Mouse (Mus musculus): ENCODE data around the gene Galnt9.

Gene Galnt9

GRCm38 (mm10) chr5:110629525-110630120 is 85.5 kb downstream of the Galnt9 start:
- DNase-seq (ENCODE audit: low read depth, low spot score) = no peak

GRCm38 (mm10) chr5:110635951-110636707 is 92.0 kb downstream of the Galnt9 start:
- DNase-seq (ENCODE audit: low read depth, low spot score) = peak; percentile 58

DNA sequence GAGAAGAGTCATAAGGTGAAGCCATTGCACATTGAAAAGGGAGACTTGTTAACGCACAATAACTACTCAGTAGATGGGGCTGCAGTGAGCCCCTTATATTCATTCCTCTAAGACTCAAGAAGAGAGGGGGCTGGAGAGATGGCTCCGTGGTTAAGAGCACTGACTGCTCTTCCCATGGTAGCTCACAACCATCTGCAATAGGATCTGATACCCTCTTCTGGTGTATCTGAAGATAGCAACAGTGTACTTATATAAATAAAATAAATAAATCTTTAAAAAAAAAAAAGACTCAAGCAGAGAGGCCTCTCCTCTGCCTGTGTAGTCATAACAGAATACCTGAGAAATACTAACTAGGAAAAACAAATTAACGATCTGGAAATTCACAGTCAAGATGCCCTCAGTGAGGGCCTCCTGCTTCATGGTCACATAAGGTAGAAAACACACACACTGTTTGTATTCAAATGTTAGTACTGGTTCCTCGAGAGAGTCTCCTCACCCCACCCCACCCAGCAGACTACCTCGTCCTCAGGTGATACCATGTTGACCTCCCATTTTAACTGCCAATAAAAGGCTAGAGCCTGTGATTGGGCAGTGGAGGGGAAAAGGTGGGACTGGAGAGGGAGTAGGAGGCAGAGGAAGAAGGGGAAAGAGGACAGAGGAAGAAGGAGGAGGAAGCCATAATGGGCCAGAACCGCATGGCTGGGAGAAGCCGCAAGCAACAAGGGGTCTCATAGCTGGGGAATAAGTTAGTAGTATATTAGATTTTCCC is 94.3 kb downstream of the Galnt9 start:
- no peak for DNase-seq (ENCODE audit: low read depth, low spot score)

DNA sequence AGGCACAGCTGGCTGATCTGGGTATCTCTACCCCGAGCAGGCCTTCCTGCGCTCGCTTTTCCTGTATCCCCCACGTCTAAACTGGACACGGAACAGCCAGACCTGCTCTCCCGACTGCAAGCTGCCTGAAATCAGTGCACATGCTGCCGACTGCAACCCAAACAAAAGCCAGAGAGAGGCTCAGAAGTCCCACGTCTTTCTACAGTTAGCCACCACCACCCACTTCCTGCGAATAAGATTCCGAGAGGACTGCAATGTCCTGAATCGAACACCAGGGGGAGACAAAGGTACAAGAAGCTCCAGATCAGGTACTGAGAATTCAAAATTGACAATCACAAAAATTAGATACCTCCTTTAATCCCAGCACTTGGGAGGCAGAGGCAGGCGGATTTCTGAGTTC is 95.3 kb downstream of the Galnt9 start:
- peak; percentile 88 for DNase-seq (ENCODE audit: low read depth, low spot score)

DNA sequence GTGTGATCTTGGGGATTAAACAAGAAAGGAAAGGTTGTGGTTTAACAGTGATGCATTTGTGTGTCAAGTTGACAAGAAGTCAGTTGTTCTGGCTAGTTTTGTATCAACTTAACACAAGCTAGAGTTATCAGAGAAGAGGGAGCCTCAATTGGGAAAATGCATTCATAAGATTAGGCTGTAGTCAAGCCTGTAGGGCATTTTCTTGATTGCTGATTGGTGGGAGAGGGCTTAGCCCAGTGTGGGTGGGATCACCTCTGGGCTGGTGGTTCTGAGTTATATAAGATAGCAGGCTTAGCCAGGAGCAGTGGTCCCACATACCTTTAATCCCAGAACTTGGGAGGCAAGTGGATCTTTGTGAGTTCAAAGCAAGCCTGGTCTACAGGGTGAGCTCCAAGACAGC is 102.2 kb downstream of the Galnt9 start:
- DNase-seq (ENCODE audit: low read depth, low spot score) = no peak

GRCm38 (mm10) chr5:110652719-110653648 is 108.8 kb downstream of the Galnt9 start, which contains the start of the genes Noc4l and Ddx51:
Gene Noc4l (minus strand): TSS chr5:110653417.
Gene Ddx51 (plus strand): TSS chr5:110653451.
- DNase-seq (ENCODE audit: low read depth, low spot score) = peak; percentile 98

GRCm38 (mm10) chr5:110653686-110654085 is 109.5 kb downstream of the Galnt9 start:
- DNase-seq (ENCODE audit: low read depth, low spot score) = no peak

- DNase-seq (ENCODE audit: low read depth, low spot score) = no peak
Measured at GRCm38 (mm10) chr5:110659682-110660081, 115.5 kb downstream of the Galnt9 start.

- DNase-seq (ENCODE audit: low read depth, low spot score) = no peak
Measured at GRCm38 (mm10) chr5:110664041-110664440, 119.9 kb downstream of the Galnt9 start.

DNA sequence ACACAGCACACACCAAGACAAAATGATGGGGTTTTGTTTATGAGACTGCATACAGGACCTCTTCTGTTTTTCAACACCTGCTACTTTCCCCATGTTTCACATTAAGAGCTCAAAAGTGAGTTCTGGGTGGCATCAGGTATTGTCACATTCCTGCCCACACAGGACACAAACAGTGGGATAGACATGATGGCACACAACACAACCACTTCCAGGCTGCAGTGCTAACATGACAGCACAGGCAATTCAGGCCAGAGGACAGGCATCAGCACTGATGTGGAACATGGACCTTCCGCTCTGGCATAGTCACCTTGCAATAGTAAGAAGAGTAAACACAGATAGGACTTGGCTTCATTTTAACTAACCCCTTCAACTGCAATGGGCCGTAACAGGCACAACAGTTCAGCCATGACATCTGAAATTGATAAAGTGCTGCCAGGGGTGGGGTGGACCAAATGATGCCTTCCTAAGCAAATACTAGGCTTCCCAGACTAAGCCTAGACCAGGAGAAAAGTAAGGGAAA is 120.7 kb downstream of the Galnt9 start:
- no peak for DNase-seq (ENCODE audit: low read depth, low spot score)

DNA sequence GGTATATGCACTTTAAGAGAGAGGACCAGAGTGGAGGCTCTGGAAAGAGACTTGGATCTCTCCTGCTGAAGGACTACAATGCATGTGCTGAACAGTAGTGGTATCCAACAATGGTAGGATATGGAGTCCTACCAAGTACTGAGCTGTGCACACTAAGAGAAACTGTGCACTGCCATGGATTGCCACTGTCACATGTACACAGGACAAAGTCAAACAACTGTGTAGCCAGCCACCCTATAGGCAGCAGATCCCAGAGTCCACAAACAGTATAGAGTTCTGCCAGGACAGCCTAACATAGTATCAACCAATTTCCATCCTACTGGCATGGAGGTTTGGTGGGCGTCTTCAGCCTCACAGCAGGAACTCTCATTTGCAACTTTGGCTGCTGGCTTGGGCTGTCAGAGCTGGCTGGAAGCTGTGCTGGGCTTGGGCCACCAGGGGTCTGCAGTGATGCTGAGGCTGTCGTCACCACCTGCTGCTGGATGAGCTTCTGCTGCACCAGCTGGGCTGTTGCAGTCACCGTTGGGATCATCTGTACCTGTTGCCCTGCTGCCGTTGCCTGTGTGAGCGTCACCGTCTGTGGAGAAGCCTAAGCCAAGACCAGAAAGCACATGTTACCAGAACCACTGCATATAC is 121.4 kb downstream of the Galnt9 start:
- DNase-seq (ENCODE audit: low read depth, low spot score) = peak; percentile 67

Data from ZHBTc4 (cell line).